Mouse (Mus musculus) skeletal muscle tissue, adult 2 months (tissue): ENCODE data around the gene Gm3336.

Experiments used
- DNase-seq: peaks from one replicate; pipeline ENCODE4 v3.0.0-alpha.2; 2012; ENCODE audit warnings: low read depth, low spot score

Gm3336 gene

GRCm38 (mm10) chr8:70747211-70747890 is 29.0 kb downstream of the Gm3336 start:
- DNase-seq: no peak

DNA sequence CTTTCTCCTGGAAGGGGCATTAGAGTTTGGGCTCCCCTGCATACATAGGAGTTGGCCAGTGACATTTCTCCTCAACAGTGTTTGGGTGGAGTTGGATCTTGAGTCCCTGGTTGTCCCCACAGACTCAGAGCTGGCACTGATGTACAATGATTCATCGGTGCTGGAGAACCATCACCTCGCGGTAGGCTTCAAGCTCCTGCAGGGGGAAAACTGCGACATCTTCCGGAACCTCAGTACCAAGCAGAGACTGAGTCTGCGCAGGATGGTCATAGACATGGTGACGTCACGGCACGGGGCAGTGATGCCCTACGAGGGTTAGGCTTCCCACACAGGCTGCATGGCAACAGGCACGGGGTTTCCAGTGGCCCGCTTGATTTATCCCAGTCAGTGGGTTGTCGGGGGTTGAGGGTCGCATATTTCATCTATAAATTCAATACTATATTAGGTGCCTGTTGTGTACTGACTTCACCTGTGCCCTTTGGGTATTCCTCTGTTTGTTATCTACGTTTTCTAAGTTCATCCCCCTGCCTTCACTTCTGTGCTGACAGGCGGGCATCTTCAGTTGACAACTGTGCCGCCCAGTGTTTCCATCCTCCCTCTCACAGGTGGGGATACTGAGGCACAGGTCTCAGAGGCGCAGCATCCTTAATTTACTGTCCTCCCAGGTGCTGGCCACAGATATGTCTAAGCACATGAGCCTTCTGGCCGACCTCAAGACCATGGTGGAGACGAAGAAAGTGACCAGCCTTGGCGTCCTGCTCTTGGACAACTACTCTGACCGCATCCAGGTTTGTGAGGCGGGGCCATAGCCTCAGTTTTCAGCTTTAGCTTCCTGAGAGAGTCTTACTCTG is 30.1 kb downstream of the Gm3336 start:
- no peak for DNase-seq

GRCm38 (mm10) chr8:70749097-70749674 is 30.8 kb downstream of the Gm3336 start:
- no peak for DNase-seq

GRCm38 (mm10) chr8:70750128-70750680 is 31.9 kb downstream of the Gm3336 start:
- DNase-seq: no peak

GRCm38 (mm10) chr8:70752000-70752764 is 33.8 kb downstream of the Gm3336 start:
- peak; percentile 90 for DNase-seq

GRCm38 (mm10) chr8:70753151-70753550 is 34.8 kb downstream of the Gm3336 start:
- DNase-seq: peak; percentile 92

DNA sequence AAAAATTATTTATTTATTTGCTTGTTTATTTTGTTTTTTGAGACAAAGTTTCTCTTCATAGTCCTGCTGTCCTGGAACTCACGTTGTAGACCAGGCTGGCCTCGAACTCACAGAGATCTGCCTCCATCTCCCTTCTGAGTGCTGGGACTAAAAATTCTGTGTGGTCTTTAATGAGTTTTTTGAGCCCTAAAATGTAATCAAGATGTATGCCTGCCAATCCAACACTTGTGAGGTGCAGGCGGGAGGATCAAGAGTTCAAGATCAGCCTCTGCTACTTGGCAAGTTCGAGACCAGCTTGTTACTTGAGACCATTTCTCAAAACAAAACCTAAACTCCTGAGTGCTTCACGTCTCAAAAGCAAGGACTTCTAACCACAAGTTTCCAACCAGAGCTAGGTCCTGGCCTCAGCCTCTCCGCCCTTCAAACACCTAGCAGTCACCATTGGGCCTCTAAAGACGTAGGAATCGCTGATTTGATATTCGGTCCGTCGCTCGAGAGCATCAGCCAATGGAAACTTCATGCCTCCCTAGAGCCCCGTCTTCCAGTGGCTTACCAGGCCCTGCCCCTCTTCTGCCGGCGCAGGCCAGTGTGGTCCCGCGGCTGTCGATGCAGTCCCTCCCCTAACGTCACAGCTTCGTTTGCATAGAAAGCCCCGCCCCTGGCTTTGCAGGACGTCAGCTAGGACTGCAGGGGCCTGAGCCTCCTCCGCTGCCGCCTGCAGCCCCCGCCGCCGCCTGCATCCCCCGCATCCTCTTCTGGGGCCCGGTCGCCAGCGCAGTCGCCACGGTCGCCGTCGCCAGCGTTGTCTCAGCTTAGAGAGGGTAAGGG is 35.9 kb downstream of the Gm3336 start, which contains the start of gene Rab3a:
TSS of gene Rab3a (plus strand) at position 637 of the 828 bp plus-strand sequence.
- peak; percentile 98 for DNase-seq

DNA sequence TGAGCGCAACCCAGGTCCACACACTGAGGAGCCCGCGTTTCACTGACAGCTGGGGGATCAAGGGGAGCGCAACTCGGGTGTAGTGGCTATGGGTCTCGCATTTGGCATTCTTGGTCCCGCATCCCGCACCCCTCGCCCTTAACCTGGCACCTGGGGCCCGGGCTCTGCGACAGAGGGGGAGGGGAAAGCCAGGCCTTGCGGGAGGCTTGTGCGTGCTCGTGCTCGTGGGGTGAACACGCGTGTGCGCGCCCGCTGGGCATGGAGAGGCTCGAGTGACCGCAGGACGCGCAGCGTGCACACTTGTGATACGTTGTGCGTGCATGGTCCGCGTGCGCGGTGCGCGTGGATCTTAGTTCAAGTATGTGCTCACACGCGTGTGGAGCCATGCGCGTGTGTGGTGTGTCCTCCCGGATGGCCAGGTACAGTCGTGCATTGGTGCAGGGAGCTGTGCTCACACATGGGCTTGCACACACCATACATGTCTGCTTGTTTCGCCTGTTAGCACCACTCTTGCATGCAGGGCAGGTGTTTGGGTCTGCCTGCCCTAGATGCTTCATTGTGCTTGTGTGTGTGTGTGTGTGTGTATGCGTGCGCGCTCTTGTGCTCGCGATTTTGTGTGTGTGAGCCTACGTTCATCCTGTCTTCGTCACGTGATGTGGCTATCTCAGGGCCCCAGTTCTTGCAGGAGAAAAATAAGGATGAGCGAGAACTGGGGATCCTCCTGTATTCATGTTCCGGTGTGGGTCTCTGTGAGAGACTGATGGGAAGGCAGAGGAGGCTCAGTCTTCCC is 36.7 kb downstream of the Gm3336 start:
- no peak for DNase-seq

DNA sequence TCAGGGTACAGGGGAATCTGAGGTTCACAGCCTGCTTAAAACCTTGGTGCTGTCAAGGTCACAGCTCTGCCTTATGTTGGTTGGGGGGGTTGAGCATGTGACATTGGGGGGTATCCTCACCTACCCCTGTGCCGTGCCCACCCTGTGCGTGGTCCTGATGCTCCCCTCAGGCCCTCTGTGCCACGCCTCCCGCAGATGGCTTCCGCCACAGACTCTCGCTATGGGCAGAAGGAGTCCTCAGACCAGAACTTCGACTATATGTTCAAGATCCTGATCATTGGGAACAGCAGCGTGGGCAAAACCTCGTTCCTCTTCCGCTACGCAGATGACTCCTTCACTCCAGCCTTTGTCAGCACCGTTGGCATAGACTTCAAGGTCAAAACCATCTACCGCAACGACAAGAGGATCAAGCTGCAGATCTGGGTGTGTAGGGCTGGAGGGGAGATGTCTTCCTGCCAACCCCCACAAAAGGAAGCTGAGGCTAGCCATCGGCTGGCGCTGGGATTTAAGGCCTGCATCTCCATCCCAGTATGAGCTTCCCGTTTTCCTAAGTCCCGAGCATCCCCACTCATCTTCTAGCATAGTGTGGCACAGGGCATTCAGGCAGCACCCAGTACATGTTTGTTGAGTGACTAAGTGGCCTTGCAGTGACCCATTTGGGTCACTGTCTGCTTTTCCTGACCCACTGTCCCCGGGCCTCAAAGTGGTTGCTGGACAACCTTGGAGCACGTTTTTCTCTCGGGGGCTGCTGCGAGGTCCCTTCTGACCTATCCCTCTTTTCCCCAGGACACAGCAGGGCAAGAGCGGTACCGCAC is 37.5 kb downstream of the Gm3336 start:
- DNase-seq: no peak

- DNase-seq: no peak
Measured at GRCm38 (mm10) chr8:70756476-70757040, 38.2 kb downstream of the Gm3336 start.

- no peak for DNase-seq
Measured at GRCm38 (mm10) chr8:70757523-70758307, 39.4 kb downstream of the Gm3336 start.

DNA sequence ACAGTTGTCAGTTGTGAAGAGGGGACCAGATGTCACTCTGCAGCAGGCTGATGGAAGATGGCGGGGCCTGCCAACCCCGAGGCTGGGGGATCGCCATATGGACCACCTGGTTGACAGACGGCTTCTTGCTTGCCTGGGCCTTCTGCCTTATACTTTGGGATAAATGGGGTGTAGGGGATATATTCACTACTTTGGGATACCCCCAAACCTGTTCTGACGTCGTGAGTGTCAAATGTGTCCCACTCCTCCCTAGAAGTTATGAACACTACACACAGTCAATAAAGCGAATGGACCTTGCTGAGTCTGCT is 39.9 kb downstream of the Gm3336 start:
- DNase-seq: no peak

GRCm38 (mm10) chr8:70758616-70759561 is 40.5 kb downstream of the Gm3336 start:
- no peak for DNase-seq

GRCm38 (mm10) chr8:70760350-70760749 is 42.0 kb downstream of the Gm3336 start:
- no peak for DNase-seq

- DNase-seq: peak; percentile 99
Measured at GRCm38 (mm10) chr8:70760775-70761406, 42.5 kb downstream of the Gm3336 start, which contains the start of gene Mpv17l2. Gene Mpv17l2 (minus strand): TSS chr8:70760946.

DNA sequence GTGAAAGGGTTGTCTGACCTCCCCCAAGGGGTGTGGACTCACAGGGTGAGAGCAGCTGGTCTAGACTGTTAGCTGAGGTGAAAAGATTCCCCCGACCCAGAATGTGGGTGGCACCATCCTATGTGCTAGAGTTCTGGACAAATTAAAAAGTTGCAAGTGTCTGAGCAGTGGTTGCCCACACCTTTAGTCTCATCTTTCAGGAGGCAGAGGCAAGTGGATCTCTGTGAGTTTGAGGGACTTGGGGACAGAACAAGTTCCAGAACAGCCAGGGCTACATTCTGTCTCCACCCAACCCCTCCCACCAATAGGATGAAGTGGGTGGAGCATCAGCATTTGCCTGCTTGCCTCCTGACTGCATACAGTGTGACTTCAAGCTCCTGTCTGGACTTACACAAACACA is 43.8 kb downstream of the Gm3336 start:
- DNase-seq: no peak
